Mouse (Mus musculus) kidney, adult 2 months (tissue): ENCODE measurements at regions not wholly inside any gene's neighbourhood (a gene's known extent, or its start where the extent isn't known, plus 50 kb on each side); places are given as distances from the start of the nearest gene placed in this dataset.

Experiments used
- CTCF ChIP-seq: fragments of 200-500 bp; conservative IDR thresholded peaks from 2 replicates; pipeline ENCODE4 v1.5.1; 2011; ENCODE audit warnings: low read depth, mild to moderate bottlenecking, control low read depth, low read length, moderate library complexity, mixed read lengths; ENCODE audit not compliant: insufficient read depth, insufficient read length
- POLR2A ChIP-seq: fragments of 200-500 bp; IDR thresholded peaks from one replicate; pipeline ENCODE4 v1.6.1; 2011; ENCODE audit warnings: low read depth, low read length, control low read depth

DNA sequence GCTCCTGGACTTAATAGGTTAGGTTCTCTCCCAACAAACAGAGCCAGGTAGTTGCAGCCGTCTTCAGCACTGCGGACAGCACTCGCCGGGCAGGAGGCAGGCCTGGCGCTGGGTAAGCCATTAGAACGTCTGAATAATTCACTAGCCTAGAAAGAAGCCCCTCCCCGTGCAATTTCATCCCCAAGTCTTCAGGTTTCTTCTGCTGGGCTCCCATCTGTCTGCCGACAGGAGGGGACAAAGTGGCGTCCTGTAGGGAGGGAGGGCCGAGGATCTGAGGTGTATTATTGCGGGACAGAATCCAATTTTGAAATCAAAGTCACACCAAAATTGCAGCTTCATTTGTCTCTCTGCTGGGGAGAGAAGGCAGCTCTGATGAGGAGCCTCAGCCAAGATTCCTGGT lies 58.9 kb upstream of the Rph3a start:
- TF ChIP-seq POLR2A (no peak), CTCF (no peak)
